Mouse (Mus musculus): ENCODE results near the gene Gusb. TPM values are rescaled to one million over a fixed set of nuclear protein-coding genes. Genes with fewer than 3 reads are reported as not detected.
A peak's percentile ranks its signal among the peaks of the same experiment; 100 is the strongest.
"Not testable (repeated sequence)": the region's sequence is repeated elsewhere in the genome, so short reads cannot be mapped to it uniquely, and the experiment has no call there.

Gene Gusb
- polyA plus RNA-seq, 1 experiment from 2014 or later: 34.1 TPM

GRCm38 (mm10) chr5:129942073-129942939, 60.5 kb downstream of the Gusb start:
- H3K27me3 ChIP-seq; H3K9me3 ChIP-seq (replicated peaks): not testable (repeated sequence)
- Histone ChIP-seq H3K4me3 (replicated peaks) (peak overlapping the region; percentile 93), H3K36me3 (replicated peaks) (peaks cover 16% of the 10 kb centered on the region), H3K9ac (peak overlapping the region; percentile 97), H3K27ac (replicated peaks) (peak overlapping the region; percentile 95), H3K4me1 (replicated peaks) (peaks cover 36% of the 10 kb centered on the region), H3K4me2 (peak overlapping the region; percentile 76)
- WGBS (ENCODE audit: insufficient replicate concordance): under 1% methylated on average over 52 of the region's 82 CpGs
- ATAC-seq (ENCODE audit: insufficient read depth): peak; percentile 40

DNA sequence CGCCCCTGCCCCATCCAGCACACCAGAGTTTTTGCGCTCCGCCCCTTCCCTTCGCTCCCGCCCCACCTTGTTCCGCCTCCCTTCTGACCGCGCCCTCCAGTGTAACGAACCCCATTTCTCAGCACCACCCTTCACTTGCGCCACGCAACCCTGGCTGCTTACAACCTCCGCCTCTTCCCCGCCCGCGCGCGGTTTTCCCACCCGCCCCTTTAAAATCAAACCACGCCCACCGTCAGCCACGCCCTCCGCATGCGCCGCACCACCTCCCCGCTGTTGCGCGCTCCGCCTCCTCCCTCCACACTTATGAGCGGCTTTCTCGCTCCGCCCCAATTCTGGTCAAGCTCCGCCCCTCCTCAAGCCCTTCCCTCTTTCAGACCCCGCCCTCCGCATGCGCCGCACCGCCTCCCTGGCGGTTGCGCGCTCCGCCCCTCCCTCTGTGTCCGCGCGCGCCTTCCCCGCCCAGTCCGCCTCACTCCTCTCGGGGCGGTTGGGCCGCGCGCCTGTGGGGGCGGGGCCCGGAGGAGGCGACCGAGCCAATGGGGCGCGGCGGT, 61.3 kb downstream of the Gusb start, which contains the start of gene Vkorc1l1:
Vkorc1l1 (plus strand) TSS at position 476 of the 551 bp plus-strand sequence.
- ATAC-seq (ENCODE audit: insufficient read depth): peak; percentile 92

GRCm38 (mm10) chr5:129940736-129941494, 61.9 kb downstream of the Gusb start:
- ATAC-seq (ENCODE audit: insufficient read depth): peak; percentile 8
- Histone ChIP-seq H3K4me3 (replicated peaks) (peak overlapping the region; percentile 61), H3K4me1 (replicated peaks) (peaks cover 29% of the 10 kb centered on the region), H3K9me3 (replicated peaks) (no peaks in the 10 kb centered on the region), H3K36me3 (replicated peaks) (peaks cover 11% of the 10 kb centered on the region), H3K27me3 (no peaks in the 10 kb centered on the region), H3K9ac (peak overlapping the region; percentile 41; the same call in 1 of the 2 replicates), H3K27ac (replicated peaks) (peak overlapping the region; percentile 83), H3K4me2 (peak overlapping the region; percentile 74)
- WGBS (ENCODE audit: insufficient replicate concordance): 2% methylated on average over 9 of the region's 9 CpGs

More for the DNA sequence above, 61.3 kb downstream of the Gusb start, which contains the start of gene Vkorc1l1:
- H3K4me1 ChIP-seq (replicated peaks): peaks cover 29% of the 10 kb centered on the region
- peaks cover 11% of the 10 kb centered on the region for H3K36me3 ChIP-seq (replicated peaks)
- no peaks in the 10 kb centered on the region for H3K9me3 ChIP-seq (replicated peaks)
- no peaks in the 10 kb centered on the region for H3K27me3 ChIP-seq
- peak within 1 kb of the TSS; percentile 95 for H3K27ac ChIP-seq (replicated peaks)
- H3K4me2 ChIP-seq: peak within 1 kb of the TSS; percentile 76
- H3K9ac ChIP-seq: peak within 1 kb of the TSS; percentile 97
- WGBS (ENCODE audit: insufficient replicate concordance): 2% methylated on average over 59 of the region's 59 CpGs
- peak within 1 kb of the TSS; percentile 93 for H3K4me3 ChIP-seq (replicated peaks)

DNA sequence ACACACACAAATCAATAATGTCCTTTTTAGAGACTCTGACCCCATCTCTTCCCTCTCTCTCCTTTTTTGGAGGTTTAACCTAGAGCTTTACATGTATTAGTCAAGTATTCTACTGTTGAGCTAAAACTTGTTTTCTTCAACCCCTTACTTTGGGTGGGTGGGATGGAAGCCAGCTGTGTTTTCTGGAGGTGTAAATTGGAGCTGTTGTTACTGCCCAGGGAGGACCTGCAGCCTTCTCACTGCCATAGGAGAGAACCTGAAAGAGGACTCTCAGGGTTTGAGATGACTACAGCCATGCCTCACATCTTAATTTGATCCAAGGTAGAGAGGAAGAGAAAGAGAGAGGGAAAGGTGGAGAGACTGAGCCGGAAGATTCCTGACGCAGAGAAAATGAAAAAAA, 62.6 kb downstream of the Gusb start:
- peak overlapping the region; percentile 61 for H3K4me3 ChIP-seq (replicated peaks)
- H3K9me3 ChIP-seq (replicated peaks): no peaks in the 10 kb centered on the region
- no peak for ATAC-seq (ENCODE audit: insufficient read depth)
- 45% methylated on average over 2 of the region's 2 CpGs for WGBS (ENCODE audit: insufficient replicate concordance)
- H3K27me3 ChIP-seq: no peaks in the 10 kb centered on the region
- no peak overlapping the region for H3K9ac ChIP-seq
- peak overlapping the region; percentile 83 for H3K27ac ChIP-seq (replicated peaks)
- H3K36me3 ChIP-seq (replicated peaks): peaks cover 7% of the 10 kb centered on the region
- peak overlapping the region; percentile 74 for H3K4me2 ChIP-seq
- H3K4me1 ChIP-seq (replicated peaks): peaks cover 27% of the 10 kb centered on the region

Other genes starting within 250 kb of the Gusb start
- gene Psph, start 215.6 kb downstream of the Gusb start, polyA plus RNA-seq (2015; fragmentation: Nextera tagmentation; extraction: Ambion mirVana): 84.1 and 86.5 TPM in 2 replicates
- 17.6 and 18.5 TPM in 2 replicates for gene Sumf2, start 156.1 kb downstream of the Gusb start, polyA plus RNA-seq (2015; fragmentation: Nextera tagmentation; extraction: Ambion mirVana)
- 519 and 524 TPM in 2 replicates for gene Chchd2, start 115.6 kb downstream of the Gusb start, polyA plus RNA-seq (2015; fragmentation: Nextera tagmentation; extraction: Ambion mirVana)
- 0.62 and 0.69 TPM in 2 replicates for gene Zbed5, start 107.3 kb downstream of the Gusb start, polyA plus RNA-seq (2015; fragmentation: Nextera tagmentation; extraction: Ambion mirVana)
- 0.10 and 0.20 TPM in 2 replicates for gene Phkg1, start 104.5 kb downstream of the Gusb start, polyA plus RNA-seq (2015; fragmentation: Nextera tagmentation; extraction: Ambion mirVana)
- 0.29 and 0.67 TPM in 2 replicates for gene Nupr1l, start 94.5 kb downstream of the Gusb start, polyA plus RNA-seq (2015; fragmentation: Nextera tagmentation; extraction: Ambion mirVana)
- gene Vkorc1l1, start 61.1 kb downstream of the Gusb start, polyA plus RNA-seq (2015; fragmentation: Nextera tagmentation; extraction: Ambion mirVana): 18.4 and 21.7 TPM in 2 replicates
- 53.1 and 57.8 TPM in 2 replicates for gene Asl, start 26.2 kb upstream of the Gusb start, polyA plus RNA-seq (2015; fragmentation: Nextera tagmentation; extraction: Ambion mirVana)
- 23.1 and 24.0 TPM in 2 replicates for gene Crcp, start 26.2 kb upstream of the Gusb start, polyA plus RNA-seq (2015; fragmentation: Nextera tagmentation; extraction: Ambion mirVana)
- gene Tpst1, start 70.3 kb upstream of the Gusb start, polyA plus RNA-seq (2015; fragmentation: Nextera tagmentation; extraction: Ambion mirVana): 22.6 and 23.0 TPM in 2 replicates
- gene Kctd7, start 141.8 kb upstream of the Gusb start, polyA plus RNA-seq (2015; fragmentation: Nextera tagmentation; extraction: Ambion mirVana): 6.0 and 6.6 TPM in 2 replicates
- gene Rabgef1, start 168.7 kb upstream of the Gusb start, polyA plus RNA-seq (2015; fragmentation: Nextera tagmentation; extraction: Ambion mirVana): 22.7 and 25.2 TPM in 2 replicates
- gene Tmem248, start 214.0 kb upstream of the Gusb start, polyA plus RNA-seq (2015; fragmentation: Nextera tagmentation; extraction: Ambion mirVana): 22.7 and 26.2 TPM in 2 replicates